Mouse (Mus musculus): ENCODE measurements around the gene Tnik.

GRCm38 (mm10) chr3:28487418-28487817 is 224.4 kb downstream of the Tnik start:
- TF ChIP-seq POLR2A (IDR thresholded peaks at IDR 0.05; ENCODE audit: control insufficient read depth, extremely low read depth, insufficient read depth, low read length, poor library complexity) (no peak), CTCF (IDR thresholded peaks at IDR 0.05; ENCODE audit: borderline replicate concordance, control insufficient read depth, extremely low read depth, insufficient read depth, low read length, poor library complexity) (no peak)

All from thymus, adult 2 months (tissue).